Mouse (Mus musculus): ENCODE measurements around the gene Dcp1b.

- no peak for TF ChIP-seq CTCF (IDR thresholded peaks at IDR 0.05; ENCODE audit: extremely low read depth, insufficient read depth, low read length)
- no peak for TF ChIP-seq POLR2A (IDR thresholded peaks at IDR 0.05; ENCODE audit: extremely low read depth, insufficient read depth, low read length)
Measured at GRCm38 (mm10) chr6:119225226-119225625, 50.2 kb downstream of the Dcp1b start.

All from cortical plate, adult 2 months (tissue).